Mouse (Mus musculus) gastrocnemius, adult 18-20 months (tissue): ENCODE data around the gene Vmac. TPM values are rescaled to one million over a fixed set of nuclear protein-coding genes. Genes with fewer than 3 reads are reported as not detected.

Source experiments
- DNase-seq: peaks from one replicate; pipeline ENCODE4 v3.0.0; 2021; ENCODE audit warnings: low spot score
- long read RNA-seq, 2 experiments: library from polyadenylated mRNA; stranded (forward); transcript quantifications; one replicate each; pipeline ENCODE4 v2.0.0; 2021
- total RNA-seq, 2 experiments: library from RNA; stranded (reverse); gene quantifications; 2 replicates each; pipeline ENCODE4 v1.2.3; 2021

The Vmac gene
- 1 to 10 TPM; 2.0 to 2.1 TPM for total RNA-seq
- long read RNA-seq, experiment 1, partial matches to known transcripts, result 0 of 3 reads
- long read RNA-seq, experiment 1, other reads (novel, unspliced or antisense), result 0 of 3 reads
- long read RNA-seq, experiment 2, result 0 reads

GRCm38 (mm10) chr17:56717363-56718058, at the start of gene Vmac, which contains the start of gene Ndufa11:
TSS of gene Vmac (minus strand) at chr17:56718022.
TSS of gene Ndufa11 (plus strand) at chr17:56717767.
- peak; percentile 93 for DNase-seq

GRCm38 (mm10) chr17:56766631-56767405, 49.0 kb upstream of the Vmac start:
- no peak for DNase-seq

GRCm38 (mm10) chr17:56765431-56765830, 47.6 kb upstream of the Vmac start:
- DNase-seq, result no peak

- DNase-seq, result peak; percentile 92
Observed at GRCm38 (mm10) chr17:56764474-56765354, 46.9 kb upstream of the Vmac start, which contains the start of gene Dus3l. TSS of gene Dus3l (plus strand) at chr17:56764757.

GRCm38 (mm10) chr17:56763741-56764250, 46.0 kb upstream of the Vmac start:
- DNase-seq, result no peak

- peak; percentile 56 for DNase-seq
Observed at GRCm38 (mm10) chr17:56762769-56763731, 45.2 kb upstream of the Vmac start.

GRCm38 (mm10) chr17:56761991-56762410, 44.2 kb upstream of the Vmac start:
- DNase-seq, result peak; percentile 83

GRCm38 (mm10) chr17:56761077-56761476, 43.3 kb upstream of the Vmac start:
- no peak for DNase-seq

- DNase-seq, result no peak
Observed at GRCm38 (mm10) chr17:56759261-56759660, 41.4 kb upstream of the Vmac start.

GRCm38 (mm10) chr17:56758132-56758531, 40.3 kb upstream of the Vmac start:
- DNase-seq, result peak; percentile 77

GRCm38 (mm10) chr17:56757416-56758123, 39.7 kb upstream of the Vmac start, which contains the start of gene Nrtn:
TSS of gene Nrtn (minus strand) at chr17:56757530.
- DNase-seq, result peak; percentile 86

- peak; percentile 44 for DNase-seq
Observed at GRCm38 (mm10) chr17:56756703-56757399, 39.0 kb upstream of the Vmac start.

GRCm38 (mm10) chr17:56754271-56755185, 36.7 kb upstream of the Vmac start:
- DNase-seq, result no peak

- no peak for DNase-seq
Observed at GRCm38 (mm10) chr17:56753452-56753851, 35.6 kb upstream of the Vmac start.

- no peak for DNase-seq
Observed at GRCm38 (mm10) chr17:56751404-56752072, 33.7 kb upstream of the Vmac start.

GRCm38 (mm10) chr17:56744173-56744572, 26.4 kb upstream of the Vmac start:
- DNase-seq, result no peak

- DNase-seq, result no peak
Observed at GRCm38 (mm10) chr17:56740788-56741160, 23.0 kb upstream of the Vmac start.
